Mouse (Mus musculus) embryonic facial prominence, embryonic 13.5 days (tissue): ENCODE results near the gene Rgcc. TPM values are rescaled to one million over a fixed set of nuclear protein-coding genes. Genes with fewer than 3 reads are reported as not detected.

Experiments used
- polyA plus RNA-seq: library from polyadenylated mRNA; unstranded; fragments of >200 nt; fragmentation: Nextera tagmentation; extraction: Ambion mirVana; gene quantifications from 2 replicates; pipeline ENCODE4 v1.2.1, GENCODE M21; 2015

Rgcc gene
- polyA plus RNA-seq, 1 experiment from 2014 or later = 52.6 TPM

Other genes with a start within 250 kb of the Rgcc start
- not detected in 2 replicates for gene Zfp957, start 54.3 kb downstream of the Rgcc start, polyA plus RNA-seq
- gene Naa16, start 89.1 kb upstream of the Rgcc start, polyA plus RNA-seq = 51.0 and 51.6 TPM in 2 replicates
- gene Mtrf1, start 96.1 kb upstream of the Rgcc start, polyA plus RNA-seq = 11.4 and 12.0 TPM in 2 replicates
- 12.6 and 13.3 TPM in 2 replicates for gene Kbtbd7, start 124.9 kb upstream of the Rgcc start, polyA plus RNA-seq
- 2.6 and 3.1 TPM in 2 replicates for gene Kbtbd6, start 150.2 kb upstream of the Rgcc start, polyA plus RNA-seq
- 12.9 and 13.1 TPM in 2 replicates for gene Elf1, start 179.5 kb upstream of the Rgcc start, polyA plus RNA-seq
- gene Wbp4, start 179.9 kb upstream of the Rgcc start, polyA plus RNA-seq = 53.6 and 54.2 TPM in 2 replicates